Mouse (Mus musculus) thymus, postnatal 10 days (tissue): ENCODE data around the gene Tcf23.

Experiments used
- DNase-seq, 2 experiments: peaks; one replicate each; pipeline ENCODE4 v3.0.0; 2021; ENCODE audit warnings: low spot score in 2 of 2

Tcf23 gene

GRCm38 (mm10) chr5:30968416-30968815, at the start of gene Tcf23:
Gene Tcf23, plus strand, starts transcription at chr5:30968662.
- DNase-seq: no peak

GRCm38 (mm10) chr5:30918691-30919090, 49.8 kb upstream of the Tcf23 start:
- no peak for DNase-seq

GRCm38 (mm10) chr5:30919831-30920614, 48.4 kb upstream of the Tcf23 start:
- DNase-seq: no peak

- DNase-seq: no peak
Measured at GRCm38 (mm10) chr5:30920621-30921020, 47.8 kb upstream of the Tcf23 start.

GRCm38 (mm10) chr5:30921256-30922033, 47.0 kb upstream of the Tcf23 start, which contains the start of gene Khk:
Gene Khk, plus strand, starts transcription at chr5:30921431.
- DNase-seq: peak; percentile 88 to 98

- DNase-seq: no peak
Measured at GRCm38 (mm10) chr5:30922581-30923041, 45.9 kb upstream of the Tcf23 start.

GRCm38 (mm10) chr5:30923119-30923518, 45.3 kb upstream of the Tcf23 start:
- DNase-seq: no peak

GRCm38 (mm10) chr5:30924614-30925013, 43.8 kb upstream of the Tcf23 start:
- no peak for DNase-seq

GRCm38 (mm10) chr5:30925217-30925616, 43.2 kb upstream of the Tcf23 start:
- no peak for DNase-seq

- no peak for DNase-seq
Measured at GRCm38 (mm10) chr5:30926073-30926472, 42.4 kb upstream of the Tcf23 start.

- DNase-seq: no peak
Measured at GRCm38 (mm10) chr5:30927945-30928529, 40.4 kb upstream of the Tcf23 start.

GRCm38 (mm10) chr5:30930121-30930520, 38.3 kb upstream of the Tcf23 start:
- peak in 1 of 2 experiments; percentile 57 for DNase-seq

GRCm38 (mm10) chr5:30930846-30931245, 37.6 kb upstream of the Tcf23 start:
- DNase-seq: no peak

GRCm38 (mm10) chr5:30931378-30931777, 37.1 kb upstream of the Tcf23 start:
- no peak for DNase-seq

GRCm38 (mm10) chr5:30933705-30934104, 34.8 kb upstream of the Tcf23 start:
- no peak for DNase-seq

- no peak for DNase-seq
Measured at GRCm38 (mm10) chr5:30934725-30935461, 33.6 kb upstream of the Tcf23 start.

GRCm38 (mm10) chr5:30943004-30943403, 25.5 kb upstream of the Tcf23 start:
- peak in 1 of 2 experiments; percentile 54 for DNase-seq

GRCm38 (mm10) chr5:30944344-30944743, 24.1 kb upstream of the Tcf23 start:
- DNase-seq: no peak

GRCm38 (mm10) chr5:30944956-30945781, 23.3 kb upstream of the Tcf23 start, which contains the start of gene Cgref1:
Gene Cgref1, minus strand, starts transcription at chr5:30945591.
- peak in 1 of 2 experiments; percentile 30 for DNase-seq

GRCm38 (mm10) chr5:30948620-30949019, 19.8 kb upstream of the Tcf23 start:
- no peak for DNase-seq
